Mouse (Mus musculus): ENCODE results near the gene Lingo3.
"Not testable (repeated sequence)": the region's sequence is repeated elsewhere in the genome, so short reads cannot be mapped to it uniquely, and the experiment has no call there.

Gene Lingo3

GRCm38 (mm10) chr10:80819406-80819805 is 24.4 kb downstream of the Lingo3 start:
- no peak for DNase-seq

- DNase-seq = no peak
These were observed 25.1 kb downstream of the Lingo3 start for GRCm38 (mm10) chr10:80818599-80819281.

- not testable (repeated sequence) for DNase-seq
These were observed 25.9 kb downstream of the Lingo3 start for GRCm38 (mm10) chr10:80817955-80818354.

- no peak for DNase-seq
These were observed 26.7 kb downstream of the Lingo3 start for GRCm38 (mm10) chr10:80817164-80817563.

- not testable (repeated sequence) for DNase-seq
These were observed 27.5 kb downstream of the Lingo3 start for GRCm38 (mm10) chr10:80816303-80816702.

GRCm38 (mm10) chr10:80814800-80815199 is 29.0 kb downstream of the Lingo3 start:
- no peak for DNase-seq

- DNase-seq = no peak
These were observed 30.5 kb downstream of the Lingo3 start, which contains the start of gene Jsrp1 for GRCm38 (mm10) chr10:80813366-80813765. TSS of gene Jsrp1 (minus strand) at chr10:80813498.

- DNase-seq = no peak
These were observed 31.3 kb downstream of the Lingo3 start for GRCm38 (mm10) chr10:80812391-80813041.

GRCm38 (mm10) chr10:80810084-80810483 is 33.8 kb downstream of the Lingo3 start:
- no peak for DNase-seq

GRCm38 (mm10) chr10:80808985-80809632 is 34.7 kb downstream of the Lingo3 start:
- DNase-seq = no peak

- peak; percentile 94 for DNase-seq
These were observed 35.5 kb downstream of the Lingo3 start for GRCm38 (mm10) chr10:80808099-80808984.

GRCm38 (mm10) chr10:80807057-80807627 is 36.7 kb downstream of the Lingo3 start:
- peak; percentile 98 for DNase-seq

- peak; percentile 92 for DNase-seq
These were observed 37.3 kb downstream of the Lingo3 start for GRCm38 (mm10) chr10:80806341-80807056.

GRCm38 (mm10) chr10:80805925-80806324 is 37.9 kb downstream of the Lingo3 start:
- DNase-seq = peak; percentile 96

- no peak for DNase-seq
These were observed 38.5 kb downstream of the Lingo3 start for GRCm38 (mm10) chr10:80805322-80805721.

- DNase-seq = no peak
These were observed 38.9 kb downstream of the Lingo3 start, which contains the start of gene Amh for GRCm38 (mm10) chr10:80804916-80805315. TSS of gene Amh (plus strand) at chr10:80805243.

- peak; percentile 93 for DNase-seq
These were observed 39.5 kb downstream of the Lingo3 start for GRCm38 (mm10) chr10:80804340-80804739.

- peak; percentile 90 for DNase-seq
These were observed 40.8 kb downstream of the Lingo3 start for GRCm38 (mm10) chr10:80802996-80803395.

- peak; percentile 92 for DNase-seq
These were observed 41.5 kb downstream of the Lingo3 start for GRCm38 (mm10) chr10:80802204-80802912.

GRCm38 (mm10) chr10:80799070-80799566 is 44.7 kb downstream of the Lingo3 start:
- DNase-seq = no peak

Measured in heart, adult 11 months (tissue).